Mouse (Mus musculus) gastrocnemius, adult 2 months (tissue): ENCODE results near the gene Syce1. TPM values are rescaled to one million over a fixed set of nuclear protein-coding genes. Genes with fewer than 3 reads are reported as not detected.

ENCODE experiments used
- DNase-seq: peaks from one replicate; pipeline ENCODE4 v3.0.0; 2022
- H3K27ac ChIP-seq: fragments of 200-600 bp; 2 replicates; pipeline ENCODE4 v1.8.1; 2022; ENCODE audit warnings: mild to moderate bottlenecking
- H3K4me3 ChIP-seq: fragments of 200-600 bp; 2 replicates; pipeline ENCODE4 v1.8.1; 2022; ENCODE audit warnings: mild to moderate bottlenecking, moderate library complexity
- CTCF ChIP-seq: fragments of 200-600 bp; IDR thresholded peaks from 2 replicates; pipeline ENCODE4 v1.8.1; 2022; ENCODE audit warnings: antibody characterized with exemption, mild to moderate bottlenecking, moderate library complexity
- intact Hi-C: fragments of 180-260 bp; cut with DNase I; formaldehyde crosslinking; loops from one replicate; pipeline ENCODE4 v1.15.1; 2025
- total RNA-seq, 2 experiments: library from RNA; stranded (reverse); gene quantifications; 2 replicates each; pipeline ENCODE4 v1.2.3; 2021

The Syce1 gene
- total RNA-seq, 2 experiments from 2014 or later, result not detected

GRCm38 (mm10) chr7:140756151-140756854 is 31.3 kb downstream of the Syce1 start:
- no peak for TF ChIP-seq CTCF
- intact Hi-C loops, result no loop called here
- Histone ChIP-seq H3K27ac (no peak overlapping the region), H3K4me3 (no peak overlapping the region)
- DNase-seq, result no peak

- intact Hi-C loops, result no loop called here
- Histone ChIP-seq H3K27ac (no peak overlapping the region), H3K4me3 (no peak overlapping the region)
- DNase-seq, result no peak
- no peak for TF ChIP-seq CTCF
These were observed 33.1 kb downstream of the Syce1 start for GRCm38 (mm10) chr7:140754556-140754955.

- no peak for TF ChIP-seq CTCF
- Histone ChIP-seq H3K27ac (no peak overlapping the region), H3K4me3 (no peak overlapping the region)
- DNase-seq, result no peak
- intact Hi-C loops, result no loop called here
These were observed 38.9 kb downstream of the Syce1 start for GRCm38 (mm10) chr7:140748827-140749160.

- intact Hi-C loops, result no loop called here
- TF ChIP-seq CTCF, result no peak
- DNase-seq, result no peak
- Histone ChIP-seq H3K27ac (no peak overlapping the region), H3K4me3 (no peak overlapping the region)
These were observed 39.4 kb downstream of the Syce1 start for GRCm38 (mm10) chr7:140748116-140748826.

- no peak for DNase-seq
- intact Hi-C loops, result no loop called here
- no peak for TF ChIP-seq CTCF
- Histone ChIP-seq H3K4me3 (no peak overlapping the region), H3K27ac (no peak overlapping the region)
These were observed 40.2 kb downstream of the Syce1 start for GRCm38 (mm10) chr7:140747402-140747801.

GRCm38 (mm10) chr7:140733162-140733561 is 54.5 kb downstream of the Syce1 start:
- H3K27ac ChIP-seq, result no peak overlapping the region
- peak; percentile 1; the same call in 1 of the 2 replicates for TF ChIP-seq CTCF
- no peak for DNase-seq
- no peak overlapping the region for H3K4me3 ChIP-seq
- intact Hi-C loops, result no loop called here

Other genes starting within 250 kb of the Syce1 start
- gene Olfr538, start 220.0 kb downstream of the Syce1 start, total RNA-seq, result not detected
- not detected for gene Olfr46, start 186.6 kb downstream of the Syce1 start, total RNA-seq
- gene Olfr61, start 158.9 kb downstream of the Syce1 start, total RNA-seq, result not detected
- gene Olfr53, start 141.4 kb downstream of the Syce1 start, total RNA-seq, result not detected
- not detected for gene Olfr539, start 127.9 kb downstream of the Syce1 start, total RNA-seq
- not detected for gene Olfr45, start 105.9 kb downstream of the Syce1 start, total RNA-seq
- not detected for gene Olfr541, start 90.6 kb downstream of the Syce1 start, total RNA-seq
- 1 to 10 TPM; 2.6 to 8.8 TPM for gene Cyp2e1, start 24.1 kb downstream of the Syce1 start, total RNA-seq
- not detected for gene Zfp941, start 34.3 kb upstream of the Syce1 start, total RNA-seq
- not detected for gene Urah, start 47.2 kb upstream of the Syce1 start, total RNA-seq
- gene Scgb1c1, start 57.7 kb upstream of the Syce1 start, total RNA-seq, result not detected
- gene Odf3, start 60.0 kb upstream of the Syce1 start, total RNA-seq, result not detected
- not detected for gene Gm45785, start 68.5 kb upstream of the Syce1 start, total RNA-seq
- 10 to 100 TPM; 12.7 TPM for gene Ric8a, start 69.1 kb upstream of the Syce1 start, total RNA-seq
- gene Bet1l, start 69.7 kb upstream of the Syce1 start, total RNA-seq, result 1 to 10 TPM; 6.0 to 6.9 TPM
- 10 to 100 TPM; 84.5 to 89.3 TPM for gene Psmd13, start 94.1 kb upstream of the Syce1 start, total RNA-seq
- 10 to 100 TPM; 20.4 to 27.3 TPM for gene Sirt3, start 94.5 kb upstream of the Syce1 start, total RNA-seq
- 1,000 to 10,000 TPM; 2,055 to 2,295 TPM for gene Cox8b, start 112.6 kb upstream of the Syce1 start, total RNA-seq
- gene Nlrp6, start 133.1 kb upstream of the Syce1 start, total RNA-seq, result not detected
- gene Pgghg, start 153.5 kb upstream of the Syce1 start, total RNA-seq, result 1 to 10 TPM; 3.8 to 5.6 TPM
- gene Ifitm5, start 162.4 kb upstream of the Syce1 start, total RNA-seq, result under 1 TPM in 1 of 2 experiments, not detected in 1; 0.33 TPM
- gene Gm45717, start 168.1 kb upstream of the Syce1 start, total RNA-seq, result not detected
- gene Ifitm2, start 168.1 kb upstream of the Syce1 start, total RNA-seq, result 10 to 100 TPM; 42.2 to 82.6 TPM
- 1 to 10 TPM in 1 of 2 experiments, under 1 TPM in 1; 0.69 to 1.4 TPM for gene Ifitm1, start 179.4 kb upstream of the Syce1 start, total RNA-seq
- 10 to 100 TPM; 30.8 to 49.0 TPM for gene Ifitm3, start 222.9 kb upstream of the Syce1 start, total RNA-seq
- gene Ifitm6, start 230.1 kb upstream of the Syce1 start, total RNA-seq, result not detected
- gene Gm17387, start 241.3 kb upstream of the Syce1 start, total RNA-seq, result not detected